Comparison of ENCODE assay signal across 28 mouse cellular contexts in the genomic region with DNA sequence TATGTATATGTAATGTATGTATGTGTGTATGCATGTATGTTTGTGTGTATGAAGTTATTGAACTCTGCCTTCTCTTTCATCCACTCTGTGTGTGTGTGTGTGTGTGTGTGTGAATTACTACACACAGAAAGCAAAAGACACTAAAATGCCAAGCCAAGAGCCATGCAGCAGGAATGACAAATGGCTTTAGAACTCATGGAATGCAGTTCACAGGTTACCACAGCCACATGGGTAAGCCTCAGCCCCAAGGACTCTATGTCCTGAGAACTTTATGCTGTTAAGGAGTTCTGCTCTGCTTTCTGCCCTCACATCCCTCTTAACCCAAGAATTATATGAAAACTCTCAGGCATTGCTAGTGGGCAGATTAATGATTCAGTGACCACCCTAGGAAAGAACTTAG. TPM values are rescaled to one million over a fixed set of nuclear protein-coding genes. Genes with fewer than 3 reads are reported as not detected.
DNase-seq lines count a peak whose midpoint lies in the region; ATAC-seq lines count a peak whose summit lies in the region.
"Had no signal": no experiment of that assay in that cellular context is flagged by ENCODE, and none has a peak within 500 bp of the region (broad histone marks: within the 10 kb centered on the region; RNA-seq: fewer than 3 reads in every experiment).

No protein-coding gene starts in this region.

- peak; percentile 67 for DNase-seq in 3134 (ENCODE audit: extremely low read depth, insufficient read length, low spot score)
- DNase-seq in 3T3-L1 (ENCODE audit: low read depth, low spot score): peak; percentile 67
- peak; percentile 24 for DNase-seq in Muller cell, postnatal 12 days (ENCODE audit: inconsistent ontology term)
- DNase-seq in gastrocnemius, adult 18-20 months (ENCODE audit: low spot score): no peak
- no peak for DNase-seq in lung, postnatal 25 days (ENCODE audit: low spot score)
- DNase-seq: adrenal gland, adult 2 months; adrenal gland, adult 8-10 months; adrenal gland, postnatal 10 days; adrenal gland, postnatal 14 days; adrenal gland, postnatal 25 days; adrenal gland, postnatal 36 days; B cell, adult 2 months; cerebellum, adult 11 months; cerebellum, adult 11-12 months; cerebellum, adult 18-20 months; cerebellum, adult 2 months; cerebellum, adult 8-10 months; cerebellum, adult 9-10 months had no signal

- no peak for ATAC-seq in megakaryocyte, adult 5-6 weeks (ENCODE audit: poor library complexity, severe bottlenecking)
- ATAC-seq: activated CD4-positive, CD25-positive, alpha-beta regulatory T cell, adult 4 months; CD4-positive, CD25-positive, alpha-beta regulatory T cell, adult 4 months; Patski had no signal

RNA-seq across cellular contexts. Expression of a gene that starts 2.2 kb away (rescaled TPM):
- total RNA-seq in megakaryocyte, adult 5-6 weeks (2015): not detected in 2 replicates
- total RNA-seq in megakaryocyte, adult 5-6 weeks (2017): not detected in 2 replicates
- total RNA-seq in gastrocnemius, adult 18-20 months (2021): not detected
- total RNA-seq: adrenal gland, adult 18-20 months; adrenal gland, adult 2 months; adrenal gland, adult 8-10 months; adrenal gland, postnatal 10 days; adrenal gland, postnatal 14 days; adrenal gland, postnatal 25 days; adrenal gland, postnatal 36 days; adrenal gland, postnatal 4 days; CH12.LX; ES-E14; G1E; MEL had no signal

RNA-seq across cellular contexts. Expression of a gene that starts 20.9 kb away (rescaled TPM):
- total RNA-seq in megakaryocyte, adult 5-6 weeks (2015): not detected in 2 replicates
- total RNA-seq in megakaryocyte, adult 5-6 weeks (2017): not detected in 2 replicates
- total RNA-seq in gastrocnemius, adult 18-20 months (2021): not detected
- total RNA-seq: adrenal gland, adult 18-20 months; adrenal gland, adult 2 months; adrenal gland, adult 8-10 months; adrenal gland, postnatal 10 days; adrenal gland, postnatal 14 days; adrenal gland, postnatal 25 days; adrenal gland, postnatal 36 days; adrenal gland, postnatal 4 days; CH12.LX; ES-E14; MEL had no signal

RNA-seq across cellular contexts. Expression of a gene that starts 43.9 kb away (rescaled TPM):
- not detected in 2 replicates for total RNA-seq in megakaryocyte, adult 5-6 weeks (2015)
- total RNA-seq in megakaryocyte, adult 5-6 weeks (2017): not detected in 2 replicates
- total RNA-seq in gastrocnemius, adult 18-20 months (2021): not detected
- total RNA-seq: adrenal gland, adult 18-20 months; adrenal gland, adult 2 months; adrenal gland, adult 8-10 months; adrenal gland, postnatal 10 days; adrenal gland, postnatal 14 days; adrenal gland, postnatal 25 days; adrenal gland, postnatal 36 days; adrenal gland, postnatal 4 days; CH12.LX; ES-E14; MEL had no signal

RNA-seq across cellular contexts. Expression of a gene that starts 52.0 kb away (rescaled TPM):
- not detected in 2 replicates for total RNA-seq in megakaryocyte, adult 5-6 weeks (2015)
- not detected in 2 replicates for total RNA-seq in megakaryocyte, adult 5-6 weeks (2017)
- total RNA-seq in gastrocnemius, adult 18-20 months (2021): not detected
- total RNA-seq: adrenal gland, adult 18-20 months; adrenal gland, adult 2 months; adrenal gland, postnatal 10 days; adrenal gland, postnatal 14 days; adrenal gland, postnatal 25 days; adrenal gland, postnatal 36 days; adrenal gland, postnatal 4 days; CH12.LX; ES-E14; MEL had no signal

Comparison
In these comparisons a context has a peak if more than half of its experiments do, and no peak if none do; other contexts are left out.
1. DNase-seq: peak in 3134 (single experiment), 3T3-L1 (single experiment) and Muller cell, postnatal 12 days (single experiment); none in gastrocnemius, adult 18-20 months (single experiment) and lung, postnatal 25 days (single experiment).